Mouse (Mus musculus): Measurements from ENCODE around the gene Zbtb3. TPM values are rescaled to one million over a fixed set of nuclear protein-coding genes. Genes with fewer than 3 reads are reported as not detected.
"Not testable (repeated sequence)": the region's sequence is repeated elsewhere in the genome, so short reads cannot be mapped to it uniquely, and the experiment has no call there.

Zbtb3 gene
- polyA plus RNA-seq, 1 experiment from 2014 or later, result 3.5 TPM

DNA sequence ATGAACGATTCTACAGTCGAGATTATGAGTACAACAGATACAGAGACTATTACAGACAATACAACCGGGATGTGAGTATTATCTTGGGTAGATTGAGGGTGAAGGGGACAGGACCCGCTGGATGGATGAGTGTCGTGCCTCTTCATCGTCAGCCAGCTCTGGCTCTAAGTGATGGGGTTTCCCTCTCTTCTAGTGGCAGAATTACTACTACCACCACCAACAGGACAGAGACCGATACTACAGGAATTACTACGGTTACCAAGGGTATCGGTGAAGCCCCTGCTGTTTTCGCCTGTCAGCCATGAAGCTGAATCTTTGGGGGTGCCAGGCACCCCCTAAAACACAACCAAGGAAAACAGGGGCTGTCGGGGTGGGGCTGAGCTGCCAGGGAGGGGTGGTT lies 28.9 kb downstream of the Zbtb3 start:
- Histone ChIP-seq H3K4me3 (ENCODE audit: low read length) (no peak overlapping the region), H3K4me1 (ENCODE audit: control insufficient read depth, insufficient read depth, low read length) (no peaks in the 10 kb centered on the region), H3K9me3 (replicated peaks; ENCODE audit: control insufficient read depth, low read length) (no peaks in the 10 kb centered on the region), H3K27ac (ENCODE audit: low read length) (no peak overlapping the region), H3K27me3 (ENCODE audit: control insufficient read depth, insufficient read depth, low read length) (no peaks in the 10 kb centered on the region), H3K4me2 (ENCODE audit: low read depth, low read length) (no peak overlapping the region), H3K9ac (ENCODE audit: low read length) (no peak overlapping the region), H3K36me3 (ENCODE audit: control insufficient read depth, insufficient read depth) (peaks cover 82% of the 10 kb centered on the region)
- no peak for ATAC-seq (replicated peaks; ENCODE audit: extremely low read depth, insufficient read depth, low FRiP score)
- WGBS, result 83% methylated on average over 11 of the region's 11 CpGs

DNA sequence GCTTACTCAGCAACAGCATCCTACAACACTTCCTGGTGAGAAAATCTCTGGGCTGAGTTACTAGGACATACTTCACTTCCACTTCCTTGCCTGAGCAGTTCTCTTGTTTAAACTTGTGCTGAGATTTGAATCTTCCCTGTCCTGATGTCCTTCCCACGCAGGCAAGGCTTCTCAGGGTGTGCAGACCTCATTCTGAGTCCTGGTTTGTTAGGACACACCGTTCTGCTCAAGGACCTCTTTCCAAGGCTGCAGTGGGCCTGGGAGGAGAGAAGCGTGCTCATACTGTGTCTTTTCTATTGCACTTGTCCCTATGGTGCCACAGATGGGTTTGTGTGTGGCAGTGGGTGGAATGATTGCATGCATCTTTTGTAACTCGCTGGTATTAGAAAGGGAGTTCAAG lies 30.6 kb downstream of the Zbtb3 start:
- no peak overlapping the region for H3K27ac ChIP-seq (ENCODE audit: low read length)
- no peaks in the 10 kb centered on the region for H3K27me3 ChIP-seq (ENCODE audit: control insufficient read depth, insufficient read depth, low read length)
- H3K4me3 ChIP-seq (ENCODE audit: low read length), result no peak overlapping the region
- no peaks in the 10 kb centered on the region for H3K9me3 ChIP-seq (replicated peaks; ENCODE audit: control insufficient read depth, low read length)
- no peak for ATAC-seq (replicated peaks; ENCODE audit: extremely low read depth, insufficient read depth, low FRiP score)
- no peak overlapping the region for H3K4me2 ChIP-seq (ENCODE audit: low read depth, low read length)
- 87% methylated on average over 4 of the region's 4 CpGs for WGBS
- H3K36me3 ChIP-seq (ENCODE audit: control insufficient read depth, insufficient read depth), result peaks cover 67% of the 10 kb centered on the region
- H3K9ac ChIP-seq (ENCODE audit: low read length), result no peak overlapping the region
- H3K4me1 ChIP-seq (ENCODE audit: control insufficient read depth, insufficient read depth, low read length), result peaks cover under 1% of the 10 kb centered on the region; the same call in 1 of the 2 replicates

DNA sequence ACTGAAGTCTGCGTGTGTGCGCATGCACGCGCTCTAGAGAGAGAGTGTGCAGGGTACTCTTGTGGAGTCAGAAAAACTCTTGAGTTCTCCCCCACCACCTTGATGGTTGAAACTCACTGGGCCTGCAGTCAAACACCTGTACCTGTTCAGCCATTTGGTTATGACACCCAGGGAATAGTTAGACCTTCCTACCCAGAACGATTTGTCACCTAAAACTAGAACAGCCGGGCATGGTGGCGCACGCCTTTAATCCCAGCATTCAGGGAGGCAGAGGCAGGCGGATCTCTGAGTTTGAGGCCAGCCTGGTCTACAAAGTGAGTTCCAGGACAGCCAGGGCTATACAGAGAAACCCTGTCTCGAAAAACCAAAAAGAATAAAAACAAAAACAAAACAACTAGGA lies 34.0 kb downstream of the Zbtb3 start:
- H3K4me1 ChIP-seq (ENCODE audit: control insufficient read depth, insufficient read depth, low read length), result peaks cover 26% of the 10 kb centered on the region
- ATAC-seq (replicated peaks; ENCODE audit: extremely low read depth, insufficient read depth, low FRiP score); H3K27me3 ChIP-seq (ENCODE audit: control insufficient read depth, insufficient read depth, low read length); H3K9ac ChIP-seq (ENCODE audit: low read length); H3K4me2 ChIP-seq (ENCODE audit: low read depth, low read length); H3K4me3 ChIP-seq (ENCODE audit: low read length); H3K27ac ChIP-seq (ENCODE audit: low read length); H3K9me3 ChIP-seq (replicated peaks; ENCODE audit: control insufficient read depth, low read length): not testable (repeated sequence)
- peaks cover 34% of the 10 kb centered on the region for H3K36me3 ChIP-seq (ENCODE audit: control insufficient read depth, insufficient read depth)
- WGBS, result 96% methylated on average over 10 of the region's 10 CpGs

DNA sequence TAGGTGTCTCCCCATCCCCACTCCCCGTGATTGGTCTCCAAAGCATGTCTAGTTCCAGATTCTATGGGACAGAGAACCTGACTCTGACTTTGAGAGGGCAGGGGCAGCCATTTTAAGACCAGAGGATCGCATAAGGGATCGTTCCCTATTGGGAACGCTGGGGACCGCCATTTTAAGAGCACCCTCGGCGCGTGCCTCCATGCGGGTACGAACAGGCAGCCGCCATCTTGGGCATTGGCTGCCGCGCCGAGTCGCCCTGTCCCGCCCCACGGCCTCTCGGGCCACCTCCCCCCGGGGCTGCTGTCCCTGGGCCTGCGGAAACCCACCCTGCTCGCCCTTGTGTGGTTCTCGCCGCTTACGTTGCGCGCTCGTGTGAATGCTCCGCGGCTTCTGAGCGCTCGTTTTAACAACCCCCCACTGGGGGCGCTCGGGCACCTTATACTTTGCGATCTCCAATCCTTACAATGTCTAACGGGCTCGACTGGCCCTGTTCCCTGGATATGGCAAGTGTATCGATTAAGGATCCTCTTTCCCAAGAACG lies 35.0 kb downstream of the Zbtb3 start, which contains the start of gene Bscl2:
TSS of gene Bscl2 (plus strand) at position 217 of the 541 bp plus-strand sequence.
- Histone ChIP-seq H3K9ac (ENCODE audit: low read length) (peak within 1 kb of the TSS; percentile 86), H3K9me3 (replicated peaks; ENCODE audit: control insufficient read depth, low read length) (no peaks in the 10 kb centered on the region), H3K4me3 (ENCODE audit: low read length) (peak within 1 kb of the TSS; percentile 74), H3K27ac (ENCODE audit: low read length) (peak within 1 kb of the TSS; percentile 98), H3K4me2 (ENCODE audit: low read depth, low read length) (peak within 1 kb of the TSS; percentile 99), H3K27me3 (ENCODE audit: control insufficient read depth, insufficient read depth, low read length) (no peaks in the 10 kb centered on the region), H3K36me3 (ENCODE audit: control insufficient read depth, insufficient read depth) (peaks cover 26% of the 10 kb centered on the region), H3K4me1 (ENCODE audit: control insufficient read depth, insufficient read depth, low read length) (peaks cover 26% of the 10 kb centered on the region)
- peak; percentile 63 for ATAC-seq (replicated peaks; ENCODE audit: extremely low read depth, insufficient read depth, low FRiP score)
- under 1% methylated on average over 38 of the region's 38 CpGs for WGBS

DNA sequence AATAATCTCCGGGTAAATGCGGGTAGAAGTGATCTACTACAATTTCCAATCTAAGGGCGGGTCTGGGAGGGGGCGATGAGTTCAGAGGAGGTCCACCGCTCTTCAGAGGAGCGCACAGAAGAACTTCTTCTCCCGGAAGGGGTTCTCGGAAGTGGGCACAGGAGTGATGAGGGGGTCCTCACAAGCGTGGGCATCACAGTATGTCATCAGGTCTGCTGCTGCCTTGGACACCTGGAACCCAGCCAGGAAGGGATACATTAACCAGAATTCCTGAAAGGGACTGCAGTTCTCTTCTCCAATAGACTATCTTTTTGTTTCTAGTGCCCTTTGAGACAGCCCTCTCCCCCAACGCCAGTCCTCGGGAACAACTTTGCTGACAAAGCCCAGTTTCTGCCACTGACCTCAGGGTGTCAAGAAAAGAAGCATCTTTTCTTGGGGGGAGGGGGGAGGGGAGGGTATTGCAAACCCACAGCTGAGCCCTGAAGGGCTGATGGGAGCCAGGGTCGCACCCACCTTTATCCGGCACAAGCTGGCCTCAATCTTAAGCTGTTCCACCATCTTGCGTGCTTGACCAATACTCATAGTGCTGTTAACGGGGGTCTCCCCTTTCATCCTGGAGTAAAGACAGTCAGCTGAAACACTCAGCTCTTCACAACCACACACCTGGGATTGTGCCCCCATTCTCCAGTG lies 35.8 kb downstream of the Zbtb3 start:
- Histone ChIP-seq H3K4me2 (ENCODE audit: low read depth, low read length) (peak overlapping the region; percentile 99), H3K27me3 (ENCODE audit: control insufficient read depth, insufficient read depth, low read length) (no peaks in the 10 kb centered on the region), H3K9ac (ENCODE audit: low read length) (peak overlapping the region; percentile 86), H3K36me3 (ENCODE audit: control insufficient read depth, insufficient read depth) (peaks cover 20% of the 10 kb centered on the region), H3K4me3 (ENCODE audit: low read length) (peak overlapping the region; percentile 74), H3K27ac (ENCODE audit: low read length) (peak overlapping the region; percentile 98), H3K4me1 (ENCODE audit: control insufficient read depth, insufficient read depth, low read length) (peaks cover 26% of the 10 kb centered on the region), H3K9me3 (replicated peaks; ENCODE audit: control insufficient read depth, low read length) (no peaks in the 10 kb centered on the region)
- 15% methylated on average over 15 of the region's 15 CpGs for WGBS
- ATAC-seq (replicated peaks; ENCODE audit: extremely low read depth, insufficient read depth, low FRiP score), result peak; percentile 15; the same call in 1 of the 2 replicates

DNA sequence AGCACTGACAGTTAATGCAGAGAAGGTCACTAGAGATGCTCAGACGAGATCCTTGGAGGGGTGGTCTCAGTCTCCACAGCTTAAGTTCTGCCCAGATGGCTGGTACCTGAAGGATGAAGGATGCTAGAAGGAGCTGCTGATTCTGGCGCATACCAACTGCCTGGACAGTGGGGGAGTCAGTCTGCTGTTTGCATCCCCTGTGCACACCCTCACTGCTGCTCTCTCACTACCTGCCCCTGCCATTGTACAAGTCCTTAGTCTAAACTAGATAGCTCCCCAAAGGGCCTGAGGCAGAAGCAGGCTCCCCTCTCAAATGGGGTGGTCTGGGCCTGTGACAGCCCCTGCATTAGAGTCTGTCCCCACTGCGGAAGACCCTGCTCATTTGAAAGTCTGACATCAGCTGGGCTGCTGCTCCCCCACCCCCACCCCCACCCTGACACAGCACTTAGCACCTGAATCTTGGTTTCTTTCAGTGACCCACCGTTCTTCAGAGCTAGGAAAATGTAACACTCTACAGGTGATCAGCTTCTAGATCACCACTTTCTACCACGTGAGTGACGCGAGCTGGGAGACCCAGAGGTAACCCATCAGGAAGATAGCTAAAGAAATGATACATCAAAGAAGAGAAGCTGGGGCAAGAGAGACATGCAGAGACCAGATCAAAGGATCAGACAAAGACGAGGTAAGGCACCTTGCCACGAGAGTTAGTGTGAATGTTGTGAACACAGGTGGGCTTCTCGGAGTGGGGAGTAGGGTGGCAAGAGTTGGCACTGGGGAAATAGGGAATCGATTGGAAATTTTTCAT lies 37.0 kb downstream of the Zbtb3 start, which contains the start of gene Gng3:
TSS of gene Gng3 (minus strand) at position 92 of the 805 bp plus-strand sequence.
- WGBS, result 61% methylated on average over 11 of the region's 11 CpGs
- Histone ChIP-seq H3K9me3 (replicated peaks; ENCODE audit: control insufficient read depth, low read length) (no peaks in the 10 kb centered on the region), H3K4me2 (ENCODE audit: low read depth, low read length) (peak within 1 kb of the TSS; percentile 99), H3K9ac (ENCODE audit: low read length) (peak within 1 kb of the TSS; percentile 86), H3K4me3 (ENCODE audit: low read length) (peak within 1 kb of the TSS; percentile 74), H3K27ac (ENCODE audit: low read length) (peak within 1 kb of the TSS; percentile 98), H3K36me3 (ENCODE audit: control insufficient read depth, insufficient read depth) (peaks cover 13% of the 10 kb centered on the region), H3K27me3 (ENCODE audit: control insufficient read depth, insufficient read depth, low read length) (no peaks in the 10 kb centered on the region), H3K4me1 (ENCODE audit: control insufficient read depth, insufficient read depth, low read length) (peaks cover 26% of the 10 kb centered on the region)
- no peak for ATAC-seq (replicated peaks; ENCODE audit: extremely low read depth, insufficient read depth, low FRiP score)

DNA sequence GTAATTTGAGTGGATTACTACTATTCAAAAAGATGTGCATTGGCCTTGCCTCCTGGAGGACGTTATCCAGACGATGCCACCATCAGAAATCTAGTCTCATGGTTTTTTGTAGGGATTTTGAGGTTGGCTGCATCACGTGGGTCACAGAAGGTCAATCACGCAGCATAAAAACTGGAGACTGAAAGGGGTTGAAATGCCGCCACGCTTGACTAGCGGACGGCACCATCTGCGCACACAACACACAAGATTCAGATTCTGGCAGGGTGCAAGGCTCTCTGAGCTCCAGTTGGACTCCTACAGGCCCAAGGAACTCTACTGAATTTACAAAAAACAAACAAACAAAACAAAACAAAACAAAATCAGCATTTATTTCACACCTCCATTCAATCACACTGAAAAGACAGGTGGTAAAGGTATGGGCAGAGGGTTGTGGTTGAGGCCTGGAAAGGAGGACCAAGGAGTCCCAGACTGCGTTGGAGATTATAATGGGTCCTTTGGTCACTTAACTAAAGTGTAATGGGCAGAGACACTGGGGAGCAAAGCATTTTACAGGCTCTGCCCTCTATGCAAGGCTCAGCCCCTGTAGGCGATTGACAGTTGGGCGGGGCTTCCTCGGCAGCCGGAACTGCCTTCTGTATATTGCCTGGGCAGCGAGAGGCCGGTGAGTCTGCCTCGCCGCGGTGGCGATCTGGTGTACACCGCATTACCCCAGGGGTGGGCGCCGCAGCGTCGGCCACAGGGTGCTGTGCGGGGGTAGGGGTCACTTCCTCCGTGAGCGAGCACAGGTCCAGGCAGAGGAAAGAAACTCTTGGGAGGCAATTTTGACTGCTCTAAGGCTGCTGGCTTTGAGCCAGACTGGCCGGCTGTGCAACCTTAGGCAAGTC lies 37.8 kb downstream of the Zbtb3 start:
- peak overlapping the region; percentile 70 for H3K4me2 ChIP-seq (ENCODE audit: low read depth, low read length)
- H3K9me3 ChIP-seq (replicated peaks; ENCODE audit: control insufficient read depth, low read length), result no peaks in the 10 kb centered on the region
- H3K4me1 ChIP-seq (ENCODE audit: control insufficient read depth, insufficient read depth, low read length), result peaks cover 26% of the 10 kb centered on the region
- 25% methylated on average over 29 of the region's 29 CpGs for WGBS
- peak overlapping the region; percentile 60 for H3K4me3 ChIP-seq (ENCODE audit: low read length)
- H3K27ac ChIP-seq (ENCODE audit: low read length), result no peak overlapping the region
- no peaks in the 10 kb centered on the region for H3K27me3 ChIP-seq (ENCODE audit: control insufficient read depth, insufficient read depth, low read length)
- peak overlapping the region; percentile 73 for H3K9ac ChIP-seq (ENCODE audit: low read length)
- ATAC-seq (replicated peaks; ENCODE audit: extremely low read depth, insufficient read depth, low FRiP score), result peak; percentile 46
- H3K36me3 ChIP-seq (ENCODE audit: control insufficient read depth, insufficient read depth), result peaks cover 6% of the 10 kb centered on the region

DNA sequence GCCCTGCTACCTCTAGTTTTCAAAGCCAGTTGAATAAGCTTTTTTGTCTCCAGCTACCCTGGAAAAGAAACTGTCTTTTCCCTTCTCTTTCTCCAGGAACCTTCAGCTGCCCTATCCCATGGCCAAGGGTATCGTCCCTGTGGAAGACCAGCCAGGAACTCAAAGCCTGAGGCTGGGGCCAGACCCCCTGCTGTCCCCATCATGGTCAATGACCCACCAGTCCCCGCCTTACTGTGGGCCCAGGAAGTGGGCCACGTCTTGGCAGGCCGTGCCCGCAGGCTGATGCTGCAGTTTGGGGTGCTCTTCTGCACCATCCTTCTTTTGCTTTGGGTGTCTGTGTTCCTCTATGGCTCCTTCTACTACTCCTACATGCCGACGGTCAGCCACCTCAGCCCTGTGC lies 38.7 kb downstream of the Zbtb3 start:
- H3K27ac ChIP-seq (ENCODE audit: low read length), result no peak overlapping the region
- H3K4me1 ChIP-seq (ENCODE audit: control insufficient read depth, insufficient read depth, low read length), result peaks cover 26% of the 10 kb centered on the region
- H3K27me3 ChIP-seq (ENCODE audit: control insufficient read depth, insufficient read depth, low read length), result no peaks in the 10 kb centered on the region
- no peak for ATAC-seq (replicated peaks; ENCODE audit: extremely low read depth, insufficient read depth, low FRiP score)
- H3K36me3 ChIP-seq (ENCODE audit: control insufficient read depth, insufficient read depth), result peaks cover 5% of the 10 kb centered on the region
- 86% methylated on average over 7 of the region's 7 CpGs for WGBS
- H3K4me3 ChIP-seq (ENCODE audit: low read length), result peak overlapping the region; percentile 60
- peak overlapping the region; percentile 73 for H3K9ac ChIP-seq (ENCODE audit: low read length)
- no peaks in the 10 kb centered on the region for H3K9me3 ChIP-seq (replicated peaks; ENCODE audit: control insufficient read depth, low read length)
- H3K4me2 ChIP-seq (ENCODE audit: low read depth, low read length), result peak overlapping the region; percentile 70
